ENCODE assay signal across 8 mouse cellular contexts in genomic region chr10:26375351-26375751, GRCm38 (mm10). TPM values are rescaled to one million over a fixed set of nuclear protein-coding genes. Genes with fewer than 3 reads are reported as not detected.
DNase-seq lines count a peak whose midpoint lies in the region; ATAC-seq lines count a peak whose summit lies in the region.

No protein-coding gene starts in this region.

- 1% methylated on average over 22 of the region's 30 CpGs for WGBS in hindbrain, embryonic 13.5 days
- WGBS in midbrain, embryonic 12.5 days: 2% methylated on average over 15 of the region's 30 CpGs

- H3K9me3 ChIP-seq in hindbrain, embryonic 13.5 days: no peaks in the 10 kb centered on the region
- no peaks in the 10 kb centered on the region for H3K9me3 ChIP-seq in midbrain, embryonic 12.5 days

- H3K27ac ChIP-seq in hindbrain, embryonic 13.5 days: peak overlapping the region; percentile 94
- peak overlapping the region; percentile 97 for H3K27ac ChIP-seq in midbrain, embryonic 12.5 days (replicated peaks)

- peak; percentile 58 for ATAC-seq in hindbrain, embryonic 13.5 days (ENCODE audit: low FRiP score)
- peak; percentile 41 for ATAC-seq in midbrain, embryonic 12.5 days (ENCODE audit: low FRiP score, low read depth)

- H3K4me2 ChIP-seq in hindbrain, embryonic 13.5 days: peak overlapping the region; percentile 99
- peak overlapping the region; percentile 90 for H3K4me2 ChIP-seq in midbrain, embryonic 12.5 days (replicated peaks)

- peaks cover 29% of the 10 kb centered on the region for H3K4me1 ChIP-seq in hindbrain, embryonic 13.5 days (replicated peaks)
- peaks cover 23% of the 10 kb centered on the region; the same call in 1 of the 2 replicates for H3K4me1 ChIP-seq in midbrain, embryonic 12.5 days

- H3K9ac ChIP-seq in hindbrain, embryonic 13.5 days: peak overlapping the region; percentile 92
- H3K9ac ChIP-seq in midbrain, embryonic 12.5 days (replicated peaks): peak overlapping the region; percentile 76

- no peaks in the 10 kb centered on the region for H3K36me3 ChIP-seq in hindbrain, embryonic 13.5 days
- no peaks in the 10 kb centered on the region for H3K36me3 ChIP-seq in midbrain, embryonic 12.5 days

- DNase-seq in gastrocnemius, postnatal 10 days: peak; percentile 8
- DNase-seq in gastrocnemius, adult 18-20 months (ENCODE audit: low spot score): no peak
- peak; percentile 9 for DNase-seq in urinary bladder, postnatal 14 days (ENCODE audit: low spot score)
- no peak for DNase-seq in urinary bladder, postnatal 25 days (ENCODE audit: low spot score)
- DNase-seq in retina, postnatal 1 day: no peak
- DNase-seq in c-Kit-positive CD71-positive TER-119-positive erythroid progenitor cells, embryonic 14.5 days (ENCODE audit: low spot score): no peak

- peak overlapping the region; percentile 84 for H3K4me3 ChIP-seq in hindbrain, embryonic 13.5 days
- H3K4me3 ChIP-seq in midbrain, embryonic 12.5 days: peak overlapping the region; percentile 68

- H3K27me3 ChIP-seq in hindbrain, embryonic 13.5 days: no peaks in the 10 kb centered on the region
- no peaks in the 10 kb centered on the region for H3K27me3 ChIP-seq in midbrain, embryonic 12.5 days

RNA-seq across cellular contexts. Expression of gene L3mbtl3, which starts 0.4 kb away (rescaled TPM):
- total RNA-seq in gastrocnemius, postnatal 10 days (2021): 10 to 100 TPM in 1 of 2 experiments, 1 to 10 TPM in 1; 8.0 to 10.7 TPM
- total RNA-seq in gastrocnemius, adult 18-20 months (2021): 1 to 10 TPM; 4.7 to 6.2 TPM
- polyA plus RNA-seq in hindbrain, embryonic 13.5 days (2015; fragmentation: Nextera tagmentation; extraction: Ambion mirVana): 24.1 and 24.3 TPM in 2 replicates
- polyA plus RNA-seq in midbrain, embryonic 12.5 days (2016; fragmentation: Nextera tagmentation; extraction: Ambion mirVana): 26.5 and 27.3 TPM in 2 replicates

Comparison
In these comparisons a context has a peak if more than half of its experiments do, and no peak if none do; other contexts are left out.
1. DNase-seq: peak in gastrocnemius, postnatal 10 days (single experiment) and urinary bladder, postnatal 14 days (single experiment); none in gastrocnemius, adult 18-20 months (single experiment), urinary bladder, postnatal 25 days (single experiment), retina, postnatal 1 day (single experiment) and c-Kit-positive CD71-positive TER-119-positive erythroid progenitor cells, embryonic 14.5 days (single experiment).